Mouse (Mus musculus) lung, postnatal 0 days (tissue): ENCODE measurements at regions not wholly inside any gene's neighbourhood (a gene's known extent, or its start where the extent isn't known, plus 50 kb on each side); places are given as distances from the start of the nearest gene placed in this dataset.

Experiments used
- CTCF ChIP-seq: IDR thresholded peaks from 2 replicates; pipeline ENCODE4 v1.5.1; 2016; ENCODE audit warnings: antibody characterized with exemption, mild to moderate bottlenecking
- EP300 ChIP-seq: IDR thresholded peaks from 2 replicates; pipeline ENCODE4 v1.6.1; 2016; ENCODE audit warnings: antibody characterized with exemption, mild to moderate bottlenecking, control low read depth

DNA sequence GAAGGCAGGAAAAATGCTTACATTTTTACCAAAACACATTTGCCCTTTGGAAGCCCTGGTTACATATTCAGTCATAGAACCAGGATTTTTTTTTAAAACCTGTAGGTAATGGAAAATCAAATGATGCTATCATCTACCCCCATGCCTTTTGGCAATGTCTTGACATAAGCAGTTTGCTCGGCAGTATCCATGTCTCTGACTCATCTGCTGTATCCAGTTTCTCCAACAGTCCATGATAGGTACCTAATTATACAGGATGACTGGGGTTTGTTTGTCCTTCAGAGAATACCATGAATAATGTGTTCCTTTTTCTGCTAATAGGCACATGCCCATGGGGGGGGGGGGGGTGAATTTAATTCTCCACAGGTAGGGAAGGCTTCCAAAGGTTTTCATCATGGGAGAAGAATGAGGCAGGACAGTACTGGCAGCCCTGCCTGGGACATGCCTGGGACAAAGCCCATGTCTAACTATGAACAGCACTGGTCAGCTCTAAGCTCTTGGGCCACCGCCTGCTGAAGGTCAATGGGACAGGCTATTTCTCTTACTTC lies 122.9 kb downstream of the Cand1 start:
- TF ChIP-seq CTCF = no peak
- TF ChIP-seq EP300 = no peak
